In genomic region chr14:62333909-62334687, GRCm38 (mm10) we compare ENCODE assay signal across 11 mouse cellular contexts. TPM values are rescaled to one million over a fixed set of nuclear protein-coding genes. Genes with fewer than 3 reads are reported as not detected.
DNase-seq lines count a peak whose midpoint lies in the region; ATAC-seq and TF ChIP-seq lines count a peak whose summit lies in the region.
"Had no signal": no experiment of that assay in that cellular context is flagged by ENCODE, and none has a peak within 500 bp of the region (broad histone marks: within the 10 kb centered on the region; RNA-seq: fewer than 3 reads in every experiment).

No protein-coding gene starts in this region.

- H3K9me3 ChIP-seq in embryonic facial prominence, embryonic 11.5 days (replicated peaks; ENCODE audit: control insufficient read depth, low read length), result no peaks in the 10 kb centered on the region
- no peaks in the 10 kb centered on the region for H3K9me3 ChIP-seq in embryonic facial prominence, embryonic 10.5 days
- H3K9me3 ChIP-seq: hindbrain, embryonic 13.5 days had no signal

- H3K27me3 ChIP-seq in embryonic facial prominence, embryonic 11.5 days (ENCODE audit: control insufficient read depth, insufficient read depth, low read length), result no peaks in the 10 kb centered on the region
- H3K27me3 ChIP-seq in embryonic facial prominence, embryonic 10.5 days (replicated peaks; ENCODE audit: low read depth, poor library complexity, severe bottlenecking), result no peaks in the 10 kb centered on the region
- H3K27me3 ChIP-seq: hindbrain, embryonic 13.5 days had no signal

- peak; percentile 30 for TF ChIP-seq CTCF in left cerebral cortex, adult 2 months (IDR thresholded peaks at IDR 0.05)

- no peak overlapping the region for H3K4me2 ChIP-seq in embryonic facial prominence, embryonic 11.5 days (ENCODE audit: low read depth, low read length)

- H3K9ac ChIP-seq in embryonic facial prominence, embryonic 11.5 days (replicated peaks; ENCODE audit: low read length), result no peak overlapping the region
- H3K9ac ChIP-seq: hindbrain, embryonic 13.5 days had no signal

- DNase-seq in embryonic facial prominence, embryonic 11.5 days (ENCODE audit: low spot score), result peak; percentile 37
- no peak for DNase-seq in embryonic facial prominence, embryonic 10.5 days (ENCODE audit: low spot score)
- DNase-seq in left cerebral cortex, adult 2 months (ENCODE audit: extremely low spot score in 1 of 2, low spot score in 2 of 2), result no peak
- DNase-seq in left cerebral cortex, postnatal 36 days (ENCODE audit: low spot score in 2 of 2), result no peak
- DNase-seq in ES-CJ7 (ENCODE audit: low read depth, low spot score), result peak; percentile 84
- DNase-seq in adrenal gland, postnatal 10 days, result no peak
- no peak for DNase-seq in right cerebral cortex, postnatal 4 days
- DNase-seq: gastrocnemius, postnatal 25 days; lung, postnatal 36 days had no signal

- H3K4me3 ChIP-seq in embryonic facial prominence, embryonic 11.5 days (ENCODE audit: low read depth, low read length), result no peak overlapping the region
- no peak overlapping the region for H3K4me3 ChIP-seq in embryonic facial prominence, embryonic 10.5 days
- no peak overlapping the region for H3K4me3 ChIP-seq in left cerebral cortex, adult 2 months

- no peaks in the 10 kb centered on the region for H3K36me3 ChIP-seq in embryonic facial prominence, embryonic 11.5 days (replicated peaks; ENCODE audit: control insufficient read depth, insufficient read depth, low read depth, low read length)
- peaks cover 2% of the 10 kb centered on the region; the same call in 1 of the 2 replicates for H3K36me3 ChIP-seq in embryonic facial prominence, embryonic 10.5 days (replicated peaks)
- H3K36me3 ChIP-seq: hindbrain, embryonic 13.5 days had no signal

- peaks cover 3% of the 10 kb centered on the region; the same call in 1 of the 2 replicates for H3K4me1 ChIP-seq in embryonic facial prominence, embryonic 11.5 days (ENCODE audit: control insufficient read depth, insufficient read depth, low read length)
- peaks cover 33% of the 10 kb centered on the region for H3K4me1 ChIP-seq in embryonic facial prominence, embryonic 10.5 days

- 76% methylated on average over 9 of the region's 9 CpGs for WGBS in embryonic facial prominence, embryonic 11.5 days
- WGBS in embryonic facial prominence, embryonic 10.5 days, result 80% methylated on average over 9 of the region's 9 CpGs

- intact Hi-C loops in left cerebral cortex, adult 2 months (cut with DNase I), result loop anchor here (2.0 to 10.0 kb wide), 4 partner anchors 41 to 763 kb away; partner anchors contain the start of genes Dleu7, Gucy1b2 and Rnaseh2b
- intact Hi-C loops in left cerebral cortex, postnatal 36 days (cut with DNase I), result loop anchor here (2.0 to 10.0 kb wide), 2 partner anchors 123 to 759 kb away; partner anchors contain the start of gene Gucy1b2

- no peak for ATAC-seq in embryonic facial prominence, embryonic 11.5 days (replicated peaks; ENCODE audit: insufficient number of reproducible peaks, low FRiP score, low TSS enrichment, low read depth)
- ATAC-seq in megakaryocyte progenitor cell, adult 5-6 weeks (replicated peaks; ENCODE audit: poor library complexity), result peak; percentile 47

- H3K27ac ChIP-seq in embryonic facial prominence, embryonic 11.5 days (replicated peaks; ENCODE audit: low read depth, low read length), result no peak overlapping the region
- H3K27ac ChIP-seq in embryonic facial prominence, embryonic 10.5 days (replicated peaks), result no peak overlapping the region
- no peak overlapping the region for H3K27ac ChIP-seq in left cerebral cortex, adult 2 months
- H3K27ac ChIP-seq: hindbrain, embryonic 13.5 days had no signal

RNA-seq across cellular contexts. Expression of gene Dleu7, which starts 41.3 kb away (rescaled TPM):
- 2.3 and 4.0 TPM in 2 replicates for polyA plus RNA-seq in embryonic facial prominence, embryonic 11.5 days (2014; fragmentation: Nextera tagmentation; extraction: Ambion mirVana)
- polyA plus RNA-seq in embryonic facial prominence, embryonic 10.5 days (2016; fragmentation: Nextera tagmentation; extraction: Ambion mirVana), result 3.0 and 3.9 TPM in 2 replicates
- 1 to 10 TPM; 8.0 to 9.1 TPM for total RNA-seq in left cerebral cortex, adult 2 months (2021)
- total RNA-seq in left cerebral cortex, postnatal 36 days (2021), result 1 to 10 TPM; 5.9 to 9.8 TPM
- 0.56 and 3.5 TPM in 2 replicates for total RNA-seq in megakaryocyte progenitor cell, adult 5-6 weeks (2015)
- total RNA-seq in megakaryocyte progenitor cell, adult 5-6 weeks (2017), result 2.6 and 2.8 TPM in 2 replicates
- total RNA-seq in adrenal gland, postnatal 10 days (2021), result under 1 TPM; 0.21 to 0.30 TPM
- total RNA-seq: gastrocnemius, postnatal 25 days had no signal

RNA-seq across cellular contexts. Expression of gene Rnaseh2b, which starts 41.7 kb away (rescaled TPM):
- polyA plus RNA-seq in embryonic facial prominence, embryonic 11.5 days (2014; fragmentation: Nextera tagmentation; extraction: Ambion mirVana), result 65.0 and 72.0 TPM in 2 replicates
- 54.5 and 62.4 TPM in 2 replicates for polyA plus RNA-seq in embryonic facial prominence, embryonic 10.5 days (2016; fragmentation: Nextera tagmentation; extraction: Ambion mirVana)
- 10 to 100 TPM; 10.3 to 15.0 TPM for total RNA-seq in left cerebral cortex, adult 2 months (2021)
- 10 to 100 TPM; 12.3 TPM for total RNA-seq in left cerebral cortex, postnatal 36 days (2021)
- 88.0 and 100 TPM in 2 replicates for total RNA-seq in megakaryocyte progenitor cell, adult 5-6 weeks (2015)
- 66.3 and 75.4 TPM in 2 replicates for total RNA-seq in megakaryocyte progenitor cell, adult 5-6 weeks (2017)
- total RNA-seq in adrenal gland, postnatal 10 days (2021), result 10 to 100 TPM; 18.4 to 21.9 TPM

Comparison
In these comparisons a context has a peak if more than half of its experiments do, and no peak if none do; other contexts are left out.
1. DNase-seq: peak in embryonic facial prominence, embryonic 11.5 days (single experiment) and ES-CJ7 (single experiment); none in embryonic facial prominence, embryonic 10.5 days (single experiment), left cerebral cortex, adult 2 months (0 of 2), left cerebral cortex, postnatal 36 days (0 of 2), adrenal gland, postnatal 10 days (single experiment) and right cerebral cortex, postnatal 4 days (single experiment).